Mouse (Mus musculus) heart, adult 2 months (tissue): Measurements from ENCODE around the gene Klhl12. TPM values are rescaled to one million over a fixed set of nuclear protein-coding genes. Genes with fewer than 3 reads are reported as not detected.
"Not testable (repeated sequence)": the region's sequence is repeated elsewhere in the genome, so short reads cannot be mapped to it uniquely, and the experiment has no call there.

Experiments
- DNase-seq, 2 experiments: peaks; one replicate each; pipeline ENCODE4 v3.0.0; 2021
- H3K27ac ChIP-seq: fragments of 200-600 bp; 2 replicates; pipeline ENCODE4 v1.8.1; 2022
- H3K27me3 ChIP-seq: fragments of 200-500 bp; 2 replicates; pipeline ENCODE4 v1.6.1; 2012; ENCODE audit warnings: mild to moderate bottlenecking, low read length, inconsistent platforms, mixed read lengths; ENCODE audit not compliant: control insufficient read depth, insufficient read depth
- H3K36me3 ChIP-seq: fragments of 200-500 bp; 2 replicates; pipeline ENCODE4 v1.6.1; 2012; ENCODE audit warnings: low read length, inconsistent platforms; ENCODE audit not compliant: control insufficient read depth, insufficient read depth
- H3K4me1 ChIP-seq: fragments of 200-500 bp; 2 replicates; pipeline ENCODE4 v1.6.1; 2011; ENCODE audit warnings: low read length; ENCODE audit not compliant: control insufficient read depth, insufficient read depth
- H3K4me3 ChIP-seq: fragments of 200-600 bp; 2 replicates; pipeline ENCODE4 v1.8.1; 2022
- H3K79me2 ChIP-seq: fragments of 200-500 bp; replicated peaks from 2 replicates; pipeline ENCODE4 v1.6.1; 2012; ENCODE audit warnings: mild to moderate bottlenecking, inconsistent platforms, low read length, moderate library complexity, mixed read lengths; ENCODE audit not compliant: control insufficient read depth, insufficient read depth
- H3K9ac ChIP-seq: fragments of 200-500 bp; 2 replicates; pipeline ENCODE4 v1.6.1; 2012; ENCODE audit warnings: low read depth, mild to moderate bottlenecking, control low read depth, inconsistent platforms, low read length, mixed read lengths
- CTCF ChIP-seq: fragments of 200-600 bp; IDR thresholded peaks from 2 replicates; pipeline ENCODE4 v1.8.1; 2022; ENCODE audit warnings: antibody characterized with exemption, mild to moderate bottlenecking, moderate library complexity
- EP300 ChIP-seq: fragments of 200-500 bp; IDR thresholded peaks from 2 replicates; pipeline ENCODE4 v1.6.1; 2011; ENCODE audit warnings: low read depth, low read length, control low read depth; ENCODE audit not compliant: insufficient read depth
- POLR2A ChIP-seq: fragments of 200-500 bp; IDR thresholded peaks from 2 replicates; pipeline ENCODE4 v1.6.1; 2011; ENCODE audit warnings: mild to moderate bottlenecking, low read depth, low read length, control low read depth; ENCODE audit not compliant: insufficient read depth
- whole genome bisulfite sequencing: fragments of 180-500 bp; shearing (Covaris S2); methylation state at CpG from one replicate; pipeline ENCODE4 v1.1.7; 2018; 5-methylcytosine and 5-hydroxymethylcytosine counted together
- intact Hi-C: fragments of 180-260 bp; cut with DNase I; formaldehyde crosslinking; loops from one replicate; pipeline ENCODE4 v1.15.1; 2025
- polyA plus RNA-seq: library from polyadenylated mRNA; depleted of rRNA; stranded (reverse); fragments of >200 nt; gene quantifications from 2 replicates; pipeline ENCODE4 v1.2.3, GENCODE M21; 2012
- total RNA-seq, 2 experiments: library from RNA; stranded (reverse); gene quantifications; 2 replicates each; pipeline ENCODE4 v1.2.3; 2021

The Klhl12 gene
- total and polyA plus RNA-seq, 3 experiments, result 9.3 to 21.8 (median 20.2) TPM

- peaks cover 10% of the 10 kb centered on the region for H3K79me2 ChIP-seq
- H3K27ac ChIP-seq, result no peak overlapping the region
- no peak for DNase-seq
- 54% methylated on average over 10 of the region's 10 CpGs for WGBS
- no peak for TF ChIP-seq POLR2A
- no peak for TF ChIP-seq CTCF
- no peak for TF ChIP-seq EP300
- peaks cover 11% of the 10 kb centered on the region for H3K4me1 ChIP-seq
- no peak overlapping the region for H3K9ac ChIP-seq
- H3K4me3 ChIP-seq, result no peak overlapping the region
- intact Hi-C loops, result no loop called here
- H3K36me3 ChIP-seq, result peaks cover 16% of the 10 kb centered on the region
- no peaks in the 10 kb centered on the region for H3K27me3 ChIP-seq
These were observed 31.4 kb upstream of the Klhl12 start for GRCm38 (mm10) chr1:134423911-134424310.

DNA sequence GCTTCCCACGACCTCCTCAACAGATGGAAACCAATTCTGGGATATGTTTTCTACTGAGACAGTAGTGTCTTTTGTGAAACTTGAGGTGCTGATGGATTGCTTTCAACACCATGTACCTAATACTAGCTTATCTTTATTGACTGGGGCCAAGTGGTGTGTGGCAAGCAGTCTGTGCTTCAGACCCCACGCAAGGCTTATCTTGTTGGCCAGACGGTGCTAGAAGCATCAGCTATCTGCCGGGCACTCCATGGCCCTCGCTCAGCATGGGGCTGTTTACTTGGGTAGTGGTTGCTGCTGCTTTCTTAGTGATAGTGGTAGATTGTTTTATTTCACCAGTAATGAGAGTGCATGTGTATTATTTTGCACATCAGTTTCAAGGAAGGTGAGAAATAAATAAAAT is 29.0 kb upstream of the Klhl12 start:
- peak in 1 of 2 experiments; percentile 34 for DNase-seq
- intact Hi-C loops, result no loop called here
- Histone ChIP-seq H3K79me2 (peaks cover 4% of the 10 kb centered on the region), H3K27me3 (no peaks in the 10 kb centered on the region), H3K27ac (no peak overlapping the region), H3K4me3 (no peak overlapping the region), H3K9ac (no peak overlapping the region), H3K36me3 (peaks cover under 1% of the 10 kb centered on the region), H3K4me1 (no peaks in the 10 kb centered on the region)
- 32% methylated on average over 5 of the region's 5 CpGs for WGBS
- TF ChIP-seq EP300 (no peak), CTCF (no peak), POLR2A (no peak)

DNA sequence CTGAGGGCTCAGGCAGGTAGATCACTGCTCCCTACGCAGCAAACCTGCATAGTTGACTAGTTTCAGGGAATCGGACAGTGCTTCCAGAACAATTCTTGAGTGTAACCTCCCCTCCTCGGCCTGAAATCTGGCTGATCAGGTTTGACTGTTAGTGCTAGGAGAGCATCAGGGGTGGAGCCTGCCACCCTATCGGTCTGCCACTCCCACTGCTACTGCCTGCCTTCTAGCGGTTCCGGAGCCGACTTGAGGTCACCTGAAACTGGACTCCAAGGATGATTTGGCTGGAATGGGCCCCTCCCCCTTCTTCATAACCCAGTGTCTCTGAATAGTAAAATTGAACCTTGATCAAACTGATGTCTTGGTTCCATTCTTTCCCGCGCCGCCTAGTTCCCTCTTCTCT is 22.3 kb upstream of the Klhl12 start:
- 0 out of 2 replicates have a peak, but pooled peaks cover under 1% of the 10 kb centered on the region for H3K79me2 ChIP-seq
- no peak overlapping the region for H3K9ac ChIP-seq
- no peaks in the 10 kb centered on the region; the same call in 1 of the 2 replicates for H3K36me3 ChIP-seq
- DNase-seq, result no peak
- no peak overlapping the region for H3K4me3 ChIP-seq
- no peak overlapping the region for H3K27ac ChIP-seq
- H3K27me3 ChIP-seq, result no peaks in the 10 kb centered on the region
- no peaks in the 10 kb centered on the region; the same call in 1 of the 2 replicates for H3K4me1 ChIP-seq
- intact Hi-C loops, result no loop called here
- WGBS, result 84% methylated on average over 10 of the region's 10 CpGs
- no peak for TF ChIP-seq EP300
- TF ChIP-seq POLR2A, result no peak
- no peak for TF ChIP-seq CTCF

GRCm38 (mm10) chr1:134433473-134433872 is 21.9 kb upstream of the Klhl12 start:
- WGBS, result 88% methylated on average over 4 of the region's 4 CpGs
- DNase-seq, result no peak
- Histone ChIP-seq H3K27ac (no peak overlapping the region), H3K4me1 (no peaks in the 10 kb centered on the region; the same call in 1 of the 2 replicates), H3K27me3 (no peaks in the 10 kb centered on the region), H3K79me2 (no peaks in the 10 kb centered on the region), H3K36me3 (no peaks in the 10 kb centered on the region; the same call in 1 of the 2 replicates), H3K9ac (no peak overlapping the region), H3K4me3 (no peak overlapping the region)
- TF ChIP-seq CTCF (no peak), POLR2A (no peak), EP300 (no peak)
- intact Hi-C loops, result no loop called here

GRCm38 (mm10) chr1:134435414-134435813 is 19.9 kb upstream of the Klhl12 start:
- WGBS, result 36% methylated on average over 4 of the region's 4 CpGs
- Histone ChIP-seq H3K9ac (no peak overlapping the region), H3K79me2 (no peaks in the 10 kb centered on the region), H3K4me3 (no peak overlapping the region), H3K36me3 (no peaks in the 10 kb centered on the region; the same call in 1 of the 2 replicates), H3K27me3 (no peaks in the 10 kb centered on the region), H3K27ac (no peak overlapping the region), H3K4me1 (no peaks in the 10 kb centered on the region; the same call in 1 of the 2 replicates)
- no peak for DNase-seq
- TF ChIP-seq EP300 (no peak), CTCF (peak; percentile 67)
- intact Hi-C loops, result no loop called here

DNA sequence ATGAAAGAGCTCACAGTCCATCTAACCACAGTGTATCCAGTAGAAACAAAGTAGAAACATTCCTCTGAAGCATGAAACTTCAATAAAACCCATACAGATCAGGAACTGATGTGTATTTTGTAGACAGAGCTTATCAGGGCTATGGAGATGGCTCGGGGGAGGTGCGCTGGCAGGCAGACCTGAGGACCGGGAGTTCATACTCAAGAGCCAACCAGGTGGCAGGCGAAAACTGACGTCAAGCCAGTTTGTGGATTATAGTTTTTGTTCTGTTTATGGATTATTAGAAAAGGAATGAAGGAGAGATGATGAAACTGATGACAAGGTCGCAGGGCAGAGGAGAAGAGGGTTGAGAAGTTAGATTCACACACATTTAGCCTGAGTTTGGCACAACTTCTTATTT is 14.9 kb upstream of the Klhl12 start:
- TF ChIP-seq CTCF (no peak), POLR2A (no peak), EP300 (no peak)
- no peaks in the 10 kb centered on the region for H3K27me3 ChIP-seq
- 84% methylated on average over 6 of the region's 6 CpGs for WGBS
- no peak overlapping the region for H3K4me3 ChIP-seq
- H3K27ac ChIP-seq, result no peak overlapping the region
- no peaks in the 10 kb centered on the region for H3K36me3 ChIP-seq
- H3K9ac ChIP-seq, result no peak overlapping the region
- intact Hi-C loops, result no loop called here
- no peaks in the 10 kb centered on the region; the same call in 1 of the 2 replicates for H3K4me1 ChIP-seq
- no peaks in the 10 kb centered on the region for H3K79me2 ChIP-seq
- DNase-seq, result no peak

DNA sequence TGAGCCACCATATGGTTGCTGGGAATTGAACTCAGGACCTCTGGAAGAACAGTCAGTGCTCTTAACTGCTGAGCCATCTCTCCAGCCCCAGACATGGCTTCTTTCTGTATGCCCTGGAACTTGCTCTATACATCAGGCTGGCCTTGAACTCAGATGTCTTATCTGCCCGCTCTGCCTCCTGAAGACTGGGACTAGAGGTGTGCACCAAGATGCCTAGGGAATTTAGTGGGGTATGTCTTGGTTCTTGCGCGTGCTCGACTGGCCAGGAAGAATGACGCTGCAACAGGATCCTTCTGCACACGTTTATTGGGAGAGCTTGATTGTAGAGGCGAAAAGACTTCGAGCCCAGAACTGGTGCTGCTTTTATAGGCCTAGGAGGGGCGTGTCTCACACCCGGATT is 13.6 kb upstream of the Klhl12 start:
- intact Hi-C loops, H3K36me3 ChIP-seq, H3K4me3 ChIP-seq, H3K79me2 ChIP-seq, H3K4me1 ChIP-seq, H3K27me3 ChIP-seq, H3K9ac ChIP-seq, H3K27ac ChIP-seq, DNase-seq: not testable (repeated sequence)
- 94% methylated on average over 8 of the region's 10 CpGs for WGBS
